Mouse (Mus musculus): ENCODE data around the gene Lhfpl3. TPM values are rescaled to one million over a fixed set of nuclear protein-coding genes. Genes with fewer than 3 reads are reported as not detected.
A peak's percentile ranks its signal among the peaks of the same experiment; 100 is the strongest.

The Lhfpl3 gene
- polyA plus RNA-seq, 1 experiment from 2014 or later: 1.3 TPM

DNA sequence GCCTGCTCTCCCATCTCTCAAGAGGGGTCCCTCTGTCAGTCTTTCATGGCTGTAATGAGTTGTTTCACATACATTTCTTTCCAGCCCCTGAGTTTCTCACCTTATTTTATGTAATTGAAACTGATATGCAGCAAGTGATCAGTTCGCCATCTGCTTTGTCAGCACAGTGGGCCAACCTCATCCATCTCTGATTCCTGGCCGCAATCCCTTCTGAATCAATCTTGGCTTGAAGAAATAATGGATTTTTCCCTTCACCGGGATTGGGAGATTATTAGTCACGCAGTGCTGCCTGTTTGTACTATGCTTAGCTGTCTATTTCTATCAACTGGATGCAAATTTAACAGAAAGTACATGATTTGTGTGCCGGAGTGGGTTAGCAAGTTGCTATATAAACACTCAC is 297.0 kb downstream of the Lhfpl3 start:
- DNase-seq (ENCODE audit: low spot score, missing footprints): no peak
- no peaks in the 10 kb centered on the region for H3K4me1 ChIP-seq (ENCODE audit: control insufficient read depth, insufficient read depth, low read length)
- H3K4me3 ChIP-seq (ENCODE audit: low read depth, low read length): no peak overlapping the region
- no peak overlapping the region for H3K4me2 ChIP-seq
- no peak for ATAC-seq (ENCODE audit: low FRiP score)
- H3K27me3 ChIP-seq (ENCODE audit: control insufficient read depth, insufficient read depth, low read length): no peaks in the 10 kb centered on the region
- H3K9ac ChIP-seq (ENCODE audit: low read length): no peak overlapping the region
- no peaks in the 10 kb centered on the region for H3K36me3 ChIP-seq (ENCODE audit: control insufficient read depth, insufficient read depth, low read length)
- 89% methylated on average over 5 of the region's 5 CpGs for WGBS
- H3K9me3 ChIP-seq (ENCODE audit: control insufficient read depth, low read length): no peaks in the 10 kb centered on the region
- no peak overlapping the region for H3K27ac ChIP-seq (ENCODE audit: low read depth, low read length)

DNA sequence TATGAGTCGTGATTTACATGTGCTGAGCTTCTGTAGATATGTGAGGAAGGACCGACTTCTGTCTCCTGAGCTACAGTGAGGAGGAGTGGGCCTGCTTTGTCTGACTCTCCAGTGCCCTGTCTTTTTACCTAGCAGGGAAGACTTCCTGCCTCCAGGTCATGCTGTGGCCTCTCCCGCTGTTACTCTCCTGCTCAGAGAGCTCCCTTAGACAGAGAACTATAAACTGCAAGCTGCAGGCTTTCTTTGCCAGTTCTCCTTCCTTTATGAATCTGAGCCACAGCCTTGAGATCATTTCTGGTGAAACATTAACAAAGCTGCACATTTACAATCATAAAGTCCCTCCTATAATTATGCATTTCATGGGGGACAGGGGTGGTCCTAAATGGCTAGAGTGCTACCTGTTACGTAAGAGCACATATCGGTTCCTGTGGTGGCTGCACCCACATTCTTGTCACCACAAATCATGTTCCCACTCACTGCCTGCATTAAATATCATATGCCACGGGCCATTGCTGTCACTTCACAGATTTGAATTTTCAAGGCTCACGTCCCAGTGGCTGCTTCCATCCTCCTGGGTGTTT is 303.3 kb downstream of the Lhfpl3 start:
- Histone ChIP-seq H3K4me2 (no peak overlapping the region), H3K4me1 (ENCODE audit: control insufficient read depth, insufficient read depth, low read length) (no peaks in the 10 kb centered on the region), H3K36me3 (ENCODE audit: control insufficient read depth, insufficient read depth, low read length) (no peaks in the 10 kb centered on the region), H3K27me3 (ENCODE audit: control insufficient read depth, insufficient read depth, low read length) (no peaks in the 10 kb centered on the region), H3K9ac (ENCODE audit: low read length) (no peak overlapping the region), H3K9me3 (ENCODE audit: control insufficient read depth, low read length) (no peaks in the 10 kb centered on the region), H3K4me3 (ENCODE audit: low read depth, low read length) (no peak overlapping the region), H3K27ac (ENCODE audit: low read depth, low read length) (no peak overlapping the region)
- ATAC-seq (ENCODE audit: low FRiP score) (no peak), DNase-seq (ENCODE audit: low spot score, missing footprints) (no peak)
- WGBS: 81% methylated on average over 7 of the region's 7 CpGs

DNA sequence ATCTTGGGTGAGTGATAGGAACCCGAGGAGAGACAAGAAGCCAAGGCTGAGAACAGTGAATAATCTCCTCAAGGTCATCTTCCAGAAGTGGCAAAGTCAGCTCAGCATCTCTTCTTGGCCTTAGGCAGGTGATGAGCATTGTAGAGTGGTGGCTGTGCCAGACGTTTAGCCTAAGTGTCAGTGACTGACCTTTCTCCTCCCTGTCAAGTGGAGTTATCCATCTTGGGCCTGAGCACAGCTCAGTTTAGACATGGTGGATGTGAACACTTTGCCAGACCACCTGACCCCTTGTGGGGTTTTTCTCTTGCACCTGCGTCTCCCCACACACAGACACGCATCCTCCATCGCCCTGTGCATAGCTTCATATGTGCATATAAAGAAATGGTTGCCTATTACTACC is 305.6 kb downstream of the Lhfpl3 start:
- ATAC-seq (ENCODE audit: low FRiP score): no peak
- H3K27ac ChIP-seq (ENCODE audit: low read depth, low read length): no peak overlapping the region
- H3K4me3 ChIP-seq (ENCODE audit: low read depth, low read length): no peak overlapping the region
- no peak overlapping the region for H3K9ac ChIP-seq (ENCODE audit: low read length)
- H3K4me2 ChIP-seq: no peak overlapping the region
- no peaks in the 10 kb centered on the region for H3K4me1 ChIP-seq (ENCODE audit: control insufficient read depth, insufficient read depth, low read length)
- no peaks in the 10 kb centered on the region for H3K36me3 ChIP-seq (ENCODE audit: control insufficient read depth, insufficient read depth, low read length)
- no peaks in the 10 kb centered on the region for H3K9me3 ChIP-seq (ENCODE audit: control insufficient read depth, low read length)
- H3K27me3 ChIP-seq (ENCODE audit: control insufficient read depth, insufficient read depth, low read length): no peaks in the 10 kb centered on the region
- DNase-seq (ENCODE audit: low spot score, missing footprints): no peak
- WGBS: 82% methylated on average over 5 of the region's 5 CpGs

DNA sequence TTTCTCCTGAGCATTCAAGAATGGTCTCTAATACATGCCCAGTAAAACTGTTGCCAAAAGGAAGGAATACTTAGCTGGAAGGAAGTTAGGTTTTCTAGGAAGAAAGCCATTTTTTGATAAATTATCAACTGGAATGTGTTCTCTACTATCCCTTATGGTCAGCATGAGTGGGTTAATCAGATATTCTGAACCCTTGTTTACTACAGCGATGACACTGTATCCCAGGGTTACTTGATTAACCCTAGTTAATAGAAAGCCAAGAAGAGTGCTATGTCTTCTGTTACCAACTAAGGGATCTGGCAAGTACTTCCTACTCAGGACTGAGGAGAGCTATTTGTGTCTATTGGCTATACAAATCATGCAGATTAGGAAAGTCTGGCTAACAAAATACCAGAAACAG is 349.0 kb downstream of the Lhfpl3 start:
- Histone ChIP-seq H3K4me1 (ENCODE audit: control insufficient read depth, insufficient read depth, low read length) (0 out of 2 replicates have a peak, but pooled peaks cover 2% of the 10 kb centered on the region), H3K9me3 (ENCODE audit: control insufficient read depth, low read length) (no peaks in the 10 kb centered on the region)
- no peak for ATAC-seq (ENCODE audit: low FRiP score)

DNA sequence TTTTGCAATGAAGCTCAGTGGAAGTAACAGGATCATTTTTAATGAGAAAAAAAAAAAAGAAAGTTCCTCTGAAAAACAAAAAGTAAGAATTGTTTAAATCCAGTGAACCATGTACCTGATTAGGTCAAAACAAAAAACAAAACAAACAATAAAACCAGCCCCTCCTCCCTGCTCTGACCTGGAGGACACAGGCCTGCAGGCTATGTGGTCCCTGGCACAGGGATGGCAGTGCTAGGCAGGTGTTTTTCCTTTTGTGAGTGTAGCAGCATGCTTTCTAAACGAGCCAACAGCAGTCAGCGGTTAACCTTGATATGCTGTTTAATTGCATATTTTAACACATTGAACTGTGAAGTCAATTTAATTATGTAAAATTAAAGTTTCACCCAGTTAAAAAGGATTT is 360.7 kb downstream of the Lhfpl3 start:
- Histone ChIP-seq H3K27ac (ENCODE audit: low read depth, low read length) (no peak overlapping the region), H3K4me2 (no peak overlapping the region), H3K4me1 (ENCODE audit: control insufficient read depth, insufficient read depth, low read length) (no peaks in the 10 kb centered on the region), H3K4me3 (ENCODE audit: low read depth, low read length) (no peak overlapping the region), H3K36me3 (ENCODE audit: control insufficient read depth, insufficient read depth, low read length) (no peaks in the 10 kb centered on the region), H3K9me3 (ENCODE audit: control insufficient read depth, low read length) (no peaks in the 10 kb centered on the region), H3K27me3 (ENCODE audit: control insufficient read depth, insufficient read depth, low read length) (no peaks in the 10 kb centered on the region), H3K9ac (ENCODE audit: low read length) (no peak overlapping the region)
- ATAC-seq (ENCODE audit: low FRiP score) (no peak), DNase-seq (ENCODE audit: low spot score, missing footprints) (no peak)
- WGBS: 80% methylated on average over 2 of the region's 2 CpGs

More for the DNA sequence above, 349.0 kb downstream of the Lhfpl3 start:
- H3K27me3 ChIP-seq (ENCODE audit: control insufficient read depth, insufficient read depth, low read length): no peaks in the 10 kb centered on the region
- H3K36me3 ChIP-seq (ENCODE audit: control insufficient read depth, insufficient read depth, low read length): no peaks in the 10 kb centered on the region
- DNase-seq (ENCODE audit: low spot score, missing footprints): no peak
- WGBS: 78% methylated on average over 1 of the region's 1 CpGs
- H3K9ac ChIP-seq (ENCODE audit: low read length): no peak overlapping the region
- no peak overlapping the region for H3K4me3 ChIP-seq (ENCODE audit: low read depth, low read length)
- H3K27ac ChIP-seq (ENCODE audit: low read depth, low read length): no peak overlapping the region
- H3K4me2 ChIP-seq: no peak overlapping the region

DNA sequence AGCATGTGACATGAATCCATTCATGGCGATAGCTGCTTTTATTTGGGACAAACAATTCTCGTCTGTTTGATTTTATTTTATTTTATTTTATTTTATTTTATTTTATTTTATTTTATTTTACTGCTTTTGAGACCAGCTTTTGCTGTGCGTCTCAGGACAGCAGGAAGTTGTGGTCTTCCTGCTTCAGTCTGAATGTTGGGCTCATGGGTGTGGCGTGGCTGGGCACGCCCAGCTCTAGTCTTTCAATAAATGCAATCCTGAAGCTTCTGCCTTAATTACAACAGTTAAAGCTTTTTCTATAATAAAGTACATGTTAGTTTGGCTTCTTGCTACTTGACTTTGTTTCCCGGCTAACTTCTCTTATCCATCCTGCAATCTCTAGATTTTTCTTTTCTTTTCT is 365.4 kb downstream of the Lhfpl3 start:
- no peak for ATAC-seq (ENCODE audit: low FRiP score)
- Histone ChIP-seq H3K27me3 (ENCODE audit: control insufficient read depth, insufficient read depth, low read length) (no peaks in the 10 kb centered on the region), H3K27ac (ENCODE audit: low read depth, low read length) (no peak overlapping the region), H3K9ac (ENCODE audit: low read length) (no peak overlapping the region), H3K9me3 (ENCODE audit: control insufficient read depth, low read length) (no peaks in the 10 kb centered on the region), H3K36me3 (ENCODE audit: control insufficient read depth, insufficient read depth, low read length) (no peaks in the 10 kb centered on the region), H3K4me2 (no peak overlapping the region), H3K4me3 (ENCODE audit: low read depth, low read length) (no peak overlapping the region), H3K4me1 (ENCODE audit: control insufficient read depth, insufficient read depth, low read length) (no peaks in the 10 kb centered on the region)
- no peak for DNase-seq (ENCODE audit: low spot score, missing footprints)
- 91% methylated on average over 6 of the region's 6 CpGs for WGBS

DNA sequence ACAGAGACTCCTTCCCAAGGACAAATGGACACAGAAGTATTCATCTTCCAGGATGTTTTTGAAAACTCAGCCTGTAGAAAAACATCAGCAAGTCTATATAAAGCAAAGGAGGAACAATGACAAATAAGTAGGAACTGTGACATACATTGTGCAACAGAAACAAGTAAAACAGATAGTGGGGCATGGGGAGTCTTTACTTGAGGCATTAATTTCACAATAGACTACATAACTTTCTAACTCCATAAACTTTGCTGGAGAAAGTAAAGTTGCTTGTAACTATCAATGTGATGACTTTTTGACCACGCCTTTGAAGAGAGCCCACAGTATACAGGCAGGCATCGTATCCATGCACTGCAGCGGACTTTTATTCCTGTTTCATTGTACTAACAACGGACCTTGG is 368.4 kb downstream of the Lhfpl3 start:
- ATAC-seq (ENCODE audit: low FRiP score) (no peak), DNase-seq (ENCODE audit: low spot score, missing footprints) (no peak)
- Histone ChIP-seq H3K27ac (ENCODE audit: low read depth, low read length) (no peak overlapping the region), H3K4me2 (no peak overlapping the region), H3K4me1 (ENCODE audit: control insufficient read depth, insufficient read depth, low read length) (no peaks in the 10 kb centered on the region), H3K9ac (ENCODE audit: low read length) (no peak overlapping the region), H3K4me3 (ENCODE audit: low read depth, low read length) (no peak overlapping the region), H3K27me3 (ENCODE audit: control insufficient read depth, insufficient read depth, low read length) (no peaks in the 10 kb centered on the region), H3K36me3 (ENCODE audit: control insufficient read depth, insufficient read depth, low read length) (no peaks in the 10 kb centered on the region), H3K9me3 (ENCODE audit: control insufficient read depth, low read length) (no peaks in the 10 kb centered on the region)
- 89% methylated on average over 4 of the region's 4 CpGs for WGBS

DNA sequence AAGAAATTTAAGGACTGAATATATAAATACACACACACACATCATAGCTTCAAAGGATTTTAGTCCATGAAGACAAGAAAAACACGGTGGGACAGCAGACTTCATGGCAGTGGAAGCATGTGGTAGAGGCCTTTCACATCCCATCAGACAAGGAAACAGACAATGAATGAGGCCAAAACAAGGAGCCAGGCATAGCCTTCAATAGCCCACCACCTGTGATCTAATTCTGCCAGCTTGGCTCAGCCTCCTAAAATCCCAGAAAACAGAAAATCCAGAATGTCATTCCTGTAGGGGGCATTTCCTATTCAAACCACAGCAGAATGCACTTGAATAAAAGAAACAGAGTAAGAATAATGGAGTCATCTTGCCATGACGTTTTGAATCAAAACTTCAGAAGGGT is 381.0 kb downstream of the Lhfpl3 start:
- Histone ChIP-seq H3K9ac (ENCODE audit: low read length) (no peak overlapping the region), H3K9me3 (ENCODE audit: control insufficient read depth, low read length) (no peaks in the 10 kb centered on the region), H3K4me3 (ENCODE audit: low read depth, low read length) (no peak overlapping the region), H3K36me3 (ENCODE audit: control insufficient read depth, insufficient read depth, low read length) (no peaks in the 10 kb centered on the region), H3K27ac (ENCODE audit: low read depth, low read length) (no peak overlapping the region), H3K4me2 (no peak overlapping the region), H3K4me1 (ENCODE audit: control insufficient read depth, insufficient read depth, low read length) (no peaks in the 10 kb centered on the region), H3K27me3 (ENCODE audit: control insufficient read depth, insufficient read depth, low read length) (no peaks in the 10 kb centered on the region)
- WGBS: 45% methylated on average over 2 of the region's 2 CpGs
- no peak for DNase-seq (ENCODE audit: low spot score, missing footprints)
- no peak for ATAC-seq (ENCODE audit: low FRiP score)

DNA sequence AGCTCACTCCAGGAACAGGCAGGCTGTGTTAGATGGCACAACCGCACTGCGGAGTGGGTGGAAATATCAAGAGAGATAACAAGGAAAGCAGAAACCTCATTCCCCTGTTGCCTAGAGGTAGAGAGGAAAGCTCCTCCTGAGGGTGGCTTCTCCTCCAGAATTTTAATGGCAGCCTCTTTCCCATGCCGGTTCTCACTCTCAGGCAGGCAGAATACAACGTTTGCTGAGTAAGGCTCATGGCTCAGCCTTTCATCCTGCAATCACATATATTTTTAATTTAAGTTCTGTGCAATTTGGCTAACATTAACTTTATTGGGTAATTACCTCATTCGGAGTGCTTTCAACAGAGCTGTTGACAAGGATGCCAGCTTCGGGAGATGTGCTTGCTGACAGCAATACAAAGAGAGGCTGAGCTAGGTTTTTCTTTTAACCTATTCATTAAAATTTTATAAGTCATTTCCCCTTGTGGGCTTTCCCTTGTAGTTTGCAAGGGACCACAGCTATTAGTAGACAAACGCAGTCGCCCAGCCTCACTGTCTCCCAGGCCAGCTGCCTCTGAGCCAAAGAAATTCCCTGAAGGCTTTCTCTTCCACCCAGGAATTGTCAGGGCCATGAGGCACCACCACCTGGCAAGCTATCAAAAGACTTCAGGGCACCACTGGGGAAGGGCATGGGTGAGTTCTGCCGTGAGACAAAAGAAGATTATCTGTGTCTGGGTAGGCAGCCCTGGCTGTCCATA is 394.5 kb downstream of the Lhfpl3 start:
- Histone ChIP-seq H3K4me1 (ENCODE audit: control insufficient read depth, insufficient read depth, low read length) (no peaks in the 10 kb centered on the region), H3K9ac (ENCODE audit: low read length) (no peak overlapping the region), H3K4me2 (no peak overlapping the region), H3K27ac (ENCODE audit: low read depth, low read length) (no peak overlapping the region), H3K36me3 (ENCODE audit: control insufficient read depth, insufficient read depth, low read length) (no peaks in the 10 kb centered on the region), H3K27me3 (ENCODE audit: control insufficient read depth, insufficient read depth, low read length) (no peaks in the 10 kb centered on the region), H3K9me3 (ENCODE audit: control insufficient read depth, low read length) (no peaks in the 10 kb centered on the region), H3K4me3 (ENCODE audit: low read depth, low read length) (no peak overlapping the region)
- ATAC-seq (ENCODE audit: low FRiP score) (peak; percentile 14; the same call in 1 of the 2 replicates), DNase-seq (ENCODE audit: low spot score, missing footprints) (no peak)
- WGBS: 84% methylated on average over 9 of the region's 9 CpGs

Data from midbrain, embryonic 11.5 days (tissue).